Mouse (Mus musculus) kidney, adult 2 months (tissue): Measurements from ENCODE around the gene Fgf2. TPM values are rescaled to one million over a fixed set of nuclear protein-coding genes. Genes with fewer than 3 reads are reported as not detected.

Experiments used
- DNase-seq: peaks from one replicate; pipeline ENCODE4 v3.0.0; 2021
- H3K27ac ChIP-seq: fragments of 200-500 bp; 2 replicates; pipeline ENCODE4 v1.5.1; 2012; ENCODE audit warnings: low read depth, low read length, control low read depth, inconsistent platforms; ENCODE audit not compliant: insufficient read depth
- H3K27me3 ChIP-seq: fragments of 200-500 bp; replicated peaks from 2 replicates; pipeline ENCODE4 v1.6.1; 2012; ENCODE audit warnings: mild to moderate bottlenecking, moderate library complexity, low read length, inconsistent platforms; ENCODE audit not compliant: control insufficient read depth, insufficient read depth
- H3K36me3 ChIP-seq: fragments of 200-500 bp; 2 replicates; pipeline ENCODE4 v1.6.1; 2012; ENCODE audit warnings: mild to moderate bottlenecking, moderate library complexity, low read length, inconsistent platforms; ENCODE audit not compliant: control insufficient read depth, insufficient read depth
- H3K4me1 ChIP-seq: fragments of 200-500 bp; 2 replicates; pipeline ENCODE4 v1.6.1; 2011; ENCODE audit warnings: low read length; ENCODE audit not compliant: control insufficient read depth, insufficient read depth
- H3K4me3 ChIP-seq: fragments of 200-500 bp; 2 replicates; pipeline ENCODE4 v1.5.1; 2011; ENCODE audit warnings: mild to moderate bottlenecking, low read depth, low read length, control low read depth; ENCODE audit not compliant: insufficient read depth
- CTCF ChIP-seq: fragments of 200-500 bp; conservative IDR thresholded peaks from 2 replicates; pipeline ENCODE4 v1.5.1; 2011; ENCODE audit warnings: low read depth, mild to moderate bottlenecking, control low read depth, low read length, moderate library complexity, mixed read lengths; ENCODE audit not compliant: insufficient read depth, insufficient read length
- POLR2A ChIP-seq: fragments of 200-500 bp; IDR thresholded peaks from one replicate; pipeline ENCODE4 v1.6.1; 2011; ENCODE audit warnings: low read depth, low read length, control low read depth
- WGBS: fragments of 180-500 bp; shearing (Covaris S2); methylation state at CpG from one replicate; pipeline ENCODE4 v1.1.7; 2018; 5-methylcytosine and 5-hydroxymethylcytosine counted together
- polyA plus RNA-seq: library from polyadenylated mRNA; depleted of rRNA; stranded (reverse); fragments of >200 nt; gene quantifications from 2 replicates; pipeline ENCODE4 v1.2.3, GENCODE M21; 2012

The Fgf2 gene
- polyA plus RNA-seq, 1 experiment: 0.78 TPM

DNA sequence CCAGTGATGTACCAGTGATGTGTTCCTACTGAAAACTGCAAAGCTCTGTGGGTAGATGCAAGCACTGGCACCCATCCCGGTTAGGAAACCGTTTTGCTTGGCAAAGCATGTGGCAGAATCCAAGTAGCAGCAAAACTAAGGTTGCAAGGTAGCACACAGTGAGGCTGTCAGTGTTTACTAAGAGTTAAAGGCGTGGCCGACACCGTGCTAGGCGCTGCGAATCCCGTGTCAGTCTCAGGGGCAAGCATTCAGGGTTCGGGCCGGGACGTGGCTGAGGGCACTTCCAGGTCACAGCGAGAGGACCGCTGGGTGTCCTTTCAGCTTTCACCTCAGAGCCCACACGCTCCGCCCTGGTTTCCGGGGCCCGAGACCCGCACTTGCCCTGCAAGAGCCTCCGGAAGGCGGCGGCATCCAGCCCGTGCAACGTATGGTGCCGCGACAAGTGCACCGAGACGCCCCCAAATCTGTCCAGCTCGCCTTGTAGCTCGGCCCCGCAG, 70.9 kb downstream of the Fgf2 start:
- peak; percentile 80 for DNase-seq
- peaks cover 3% of the 10 kb centered on the region; the same call in 1 of the 2 replicates for H3K4me1 ChIP-seq
- TF ChIP-seq POLR2A: no peak
- TF ChIP-seq CTCF: no peak
- peak overlapping the region; percentile 56 for H3K4me3 ChIP-seq
- H3K36me3 ChIP-seq: no peaks in the 10 kb centered on the region
- no peaks in the 10 kb centered on the region for H3K27me3 ChIP-seq
- WGBS: 1% methylated on average over 30 of the region's 30 CpGs
- peak overlapping the region; percentile 65 for H3K27ac ChIP-seq

DNA sequence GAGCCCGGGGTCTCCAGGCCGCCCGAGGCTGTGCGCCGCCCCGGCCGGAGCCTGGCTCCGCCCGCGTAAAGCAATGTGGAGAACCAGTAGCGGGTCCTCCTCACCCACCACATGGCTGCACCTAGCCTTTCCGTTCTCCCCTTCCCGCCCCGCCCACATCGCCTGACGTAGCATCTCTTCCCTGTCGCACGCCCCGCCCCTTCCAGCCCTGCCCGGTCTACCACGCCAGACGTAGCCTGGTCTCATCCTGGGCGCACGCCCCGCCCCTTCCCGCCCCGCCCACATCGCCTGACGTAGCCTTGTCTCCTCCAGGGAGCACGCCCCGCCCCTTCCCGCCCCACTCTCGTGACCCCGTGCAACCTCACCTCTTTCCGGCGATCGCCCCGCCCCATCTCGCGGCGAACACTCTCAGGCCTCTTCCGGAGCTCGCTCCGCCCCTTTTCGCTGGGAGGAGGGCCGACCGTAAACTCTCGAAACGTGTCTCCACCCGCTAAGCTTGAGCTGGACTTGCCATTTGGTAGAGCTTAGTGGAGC, 71.4 kb downstream of the Fgf2 start, which contains the start of gene Spata5:
Spata5 (plus strand) TSS at position 439 of the 534 bp plus-strand sequence.
- DNase-seq: peak; percentile 99
- WGBS: 2% methylated on average over 45 of the region's 50 CpGs
- H3K27me3 ChIP-seq: no peaks in the 10 kb centered on the region
- peak within 1 kb of the TSS; percentile 78 for H3K4me3 ChIP-seq
- H3K27ac ChIP-seq: peak within 1 kb of the TSS; percentile 70
- no peaks in the 10 kb centered on the region for H3K36me3 ChIP-seq
- H3K4me1 ChIP-seq: peaks cover 3% of the 10 kb centered on the region; the same call in 1 of the 2 replicates
- TF ChIP-seq CTCF: no peak
- peak; percentile 63 for TF ChIP-seq POLR2A

DNA sequence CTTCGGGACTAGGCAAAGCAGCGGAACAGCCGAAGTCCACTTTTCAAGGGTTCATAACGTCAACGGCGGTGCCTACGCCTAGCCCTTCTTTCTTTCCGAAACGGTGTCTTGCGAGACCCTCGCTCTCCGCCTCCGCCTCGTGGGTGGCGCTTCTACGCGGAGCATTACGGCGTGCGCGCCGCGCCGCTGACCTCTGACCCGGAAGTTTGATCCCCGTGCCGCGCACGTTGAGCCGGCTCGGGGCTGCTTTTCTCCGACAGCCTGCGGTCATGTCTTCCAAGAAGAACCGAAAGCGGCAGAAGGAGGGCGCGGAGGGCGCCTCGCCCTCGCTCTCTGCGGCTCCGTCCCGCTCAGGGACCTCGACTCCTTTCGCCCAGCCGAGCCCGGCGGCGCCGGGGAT, 71.9 kb downstream of the Fgf2 start, which contains the start of gene Nudt6:
Nudt6 (minus strand) TSS at position 140 of the 400 bp plus-strand sequence.
- TF ChIP-seq POLR2A (no peak), CTCF (no peak)
- Histone ChIP-seq H3K27ac (peak within 1 kb of the TSS; percentile 70), H3K27me3 (no peaks in the 10 kb centered on the region), H3K36me3 (no peaks in the 10 kb centered on the region), H3K4me3 (peak within 1 kb of the TSS; percentile 78), H3K4me1 (peaks cover 3% of the 10 kb centered on the region; the same call in 1 of the 2 replicates)
- DNase-seq: peak; percentile 93
- WGBS: under 1% methylated on average over 50 of the region's 50 CpGs

DNA sequence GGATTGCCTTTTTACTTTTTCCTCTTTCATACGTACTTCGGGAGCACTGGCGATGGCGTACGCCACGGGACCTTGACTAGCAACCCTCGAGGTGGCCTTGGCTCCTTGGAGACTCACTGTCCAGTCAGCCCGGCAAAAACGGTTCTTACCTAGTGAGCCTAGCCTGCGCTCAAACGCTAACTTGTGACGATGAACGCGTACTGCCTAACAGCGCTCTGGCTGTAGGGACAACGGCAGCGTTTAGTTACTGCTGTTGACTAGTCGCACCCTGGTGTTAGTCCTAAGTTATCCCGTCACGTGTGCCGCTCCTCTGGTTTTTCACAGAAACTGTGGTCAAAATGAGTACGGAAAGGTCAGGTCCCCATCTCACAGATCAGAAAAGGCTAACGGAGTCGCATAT, 72.5 kb downstream of the Fgf2 start:
- H3K27me3 ChIP-seq: no peaks in the 10 kb centered on the region
- no peak for TF ChIP-seq CTCF
- H3K4me3 ChIP-seq: peak overlapping the region; percentile 78

DNA sequence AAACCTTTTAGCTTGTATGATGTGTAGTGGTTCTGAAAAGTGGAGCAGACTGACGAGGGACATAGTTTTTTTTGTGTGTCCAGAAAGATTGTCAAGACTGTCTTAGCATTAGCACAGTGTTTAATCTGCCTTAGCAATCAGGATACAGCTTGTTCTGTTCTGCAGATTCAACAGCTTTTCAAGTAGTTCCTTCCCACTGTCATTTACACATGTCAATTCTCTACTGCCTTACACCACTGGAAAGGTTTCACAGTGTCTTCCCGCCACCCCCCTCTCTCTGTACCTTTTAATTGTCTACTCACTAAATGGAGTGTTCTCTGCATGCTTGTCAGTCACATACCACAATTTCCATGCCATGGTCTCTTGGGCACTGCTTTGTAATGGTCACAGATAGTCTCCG, 73.0 kb downstream of the Fgf2 start:
- WGBS: 8% methylated on average over 3 of the region's 3 CpGs
- Histone ChIP-seq H3K36me3 (no peaks in the 10 kb centered on the region), H3K27me3 (no peaks in the 10 kb centered on the region), H3K4me1 (peaks cover 3% of the 10 kb centered on the region; the same call in 1 of the 2 replicates), H3K27ac (no peak overlapping the region), H3K4me3 (peak overlapping the region; percentile 78)
- DNase-seq: no peak
- no peak for TF ChIP-seq CTCF
- no peak for TF ChIP-seq POLR2A

More for the DNA sequence above, 72.5 kb downstream of the Fgf2 start:
- WGBS: under 1% methylated on average over 24 of the region's 24 CpGs
- H3K36me3 ChIP-seq: no peaks in the 10 kb centered on the region
- H3K27ac ChIP-seq: no peak overlapping the region
- DNase-seq: peak; percentile 44
- H3K4me1 ChIP-seq: peaks cover 3% of the 10 kb centered on the region; the same call in 1 of the 2 replicates

DNA sequence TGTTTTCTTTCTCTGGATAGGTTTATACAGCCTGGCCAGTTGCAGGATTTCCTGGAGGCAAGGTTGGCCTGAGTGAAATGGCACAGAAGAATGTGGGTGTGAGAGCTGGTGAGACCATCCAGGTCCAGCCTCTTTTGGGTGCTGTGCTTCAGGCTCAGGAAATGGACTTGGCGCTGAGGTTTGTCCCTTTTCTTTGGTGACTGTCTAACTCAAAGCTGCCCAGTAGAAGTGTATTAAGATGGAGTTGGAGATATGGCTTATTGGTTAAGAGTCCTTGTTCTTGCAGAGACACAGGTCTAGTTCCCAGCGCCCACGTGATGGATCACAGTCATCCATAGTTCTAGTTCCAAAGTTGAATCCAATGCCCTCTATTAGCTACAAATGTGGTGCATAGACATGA, 77.9 kb downstream of the Fgf2 start:
- Histone ChIP-seq H3K36me3 (no peaks in the 10 kb centered on the region; the same call in 1 of the 2 replicates), H3K27ac (no peak overlapping the region), H3K4me3 (no peak overlapping the region), H3K27me3 (no peaks in the 10 kb centered on the region), H3K4me1 (peaks cover 3% of the 10 kb centered on the region; the same call in 1 of the 2 replicates)
- no peak for DNase-seq
- 93% methylated on average over 3 of the region's 3 CpGs for WGBS
- TF ChIP-seq POLR2A (no peak), CTCF (no peak)

DNA sequence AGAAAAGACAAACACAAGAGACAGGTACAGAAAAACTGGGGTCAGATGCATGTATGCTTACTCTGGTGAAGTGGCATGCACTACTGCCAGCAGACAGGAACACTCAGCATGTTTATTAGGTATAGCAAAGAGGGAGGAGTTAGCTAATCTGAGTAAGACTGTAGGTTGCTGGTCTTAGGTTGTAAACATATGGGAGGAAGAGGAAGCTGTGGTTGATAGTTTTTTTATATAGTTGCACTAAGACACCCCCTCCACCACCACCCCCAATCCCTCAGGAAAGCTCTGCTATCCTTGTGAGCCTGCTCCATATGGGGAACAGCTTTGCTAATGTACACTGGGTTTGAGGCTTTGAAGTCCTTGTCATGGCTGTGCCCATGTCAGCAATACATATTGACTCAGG, 82.2 kb downstream of the Fgf2 start:
- Histone ChIP-seq H3K27me3 (no peaks in the 10 kb centered on the region), H3K4me1 (no peaks in the 10 kb centered on the region), H3K27ac (no peak overlapping the region), H3K4me3 (no peak overlapping the region), H3K36me3 (no peaks in the 10 kb centered on the region; the same call in 1 of the 2 replicates)
- TF ChIP-seq CTCF (no peak), POLR2A (no peak)
- no peak for DNase-seq

DNA sequence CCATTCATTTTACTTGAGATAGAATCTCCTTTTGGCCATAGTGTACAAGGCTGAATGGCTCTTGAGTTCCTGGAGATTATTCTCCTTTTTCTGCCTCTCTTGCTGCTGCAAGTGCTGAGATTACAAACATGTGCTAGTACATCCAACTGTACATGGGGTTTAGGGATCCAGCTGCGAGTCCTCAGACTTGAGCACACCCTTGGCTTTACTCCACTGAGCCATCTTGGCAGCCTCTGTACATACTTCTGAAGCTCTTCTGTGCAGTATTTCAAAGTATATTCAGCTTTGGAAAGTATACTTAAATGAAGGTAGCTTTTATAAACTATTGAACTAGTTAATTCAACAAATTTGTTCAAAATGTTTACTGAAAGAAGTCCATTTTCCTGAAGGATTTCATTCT, 91.6 kb downstream of the Fgf2 start:
- no peak overlapping the region for H3K27ac ChIP-seq
- H3K4me3 ChIP-seq: no peak overlapping the region
- no peak for DNase-seq
- no peaks in the 10 kb centered on the region for H3K27me3 ChIP-seq
- no peak for TF ChIP-seq CTCF
- no peak for TF ChIP-seq POLR2A
- WGBS: 82% methylated on average over 1 of the region's 1 CpGs
- H3K4me1 ChIP-seq: no peaks in the 10 kb centered on the region
- peaks cover 1% of the 10 kb centered on the region; the same call in 1 of the 2 replicates for H3K36me3 ChIP-seq
